ENCODE assay signal across 10 mouse cellular contexts in the genomic region with DNA sequence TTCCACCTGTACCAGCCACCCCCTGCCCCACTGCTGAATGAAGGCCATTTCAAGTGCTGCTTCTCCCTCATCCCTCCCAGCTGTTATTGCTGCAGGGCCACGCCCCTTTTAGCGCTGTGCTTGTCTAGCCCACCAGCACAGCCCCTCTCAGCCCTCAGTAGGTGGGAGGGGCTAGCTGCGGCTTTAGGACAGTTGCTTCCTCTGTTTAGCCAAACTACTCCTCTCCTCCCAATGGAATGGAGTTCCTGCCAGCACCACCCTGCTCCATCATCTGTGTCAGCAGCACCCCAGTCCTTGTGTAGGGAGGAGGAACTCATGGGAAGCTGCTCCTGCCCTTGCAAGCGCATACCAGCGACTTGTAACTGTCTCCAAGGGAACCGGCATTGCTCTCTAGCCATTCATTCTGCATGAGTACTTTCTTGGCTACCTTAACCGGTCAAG. TPM values are rescaled to one million over a fixed set of nuclear protein-coding genes. Genes with fewer than 3 reads are reported as not detected.
A peak's percentile ranks its signal among the peaks of the same experiment; 100 is the strongest.
DNase-seq lines count a peak whose midpoint lies in the region; ATAC-seq and TF ChIP-seq lines count a peak whose summit lies in the region.
"Had no signal": no experiment of that assay in that cellular context is flagged by ENCODE, and none has a peak within 500 bp of the region (broad histone marks: within the 10 kb centered on the region; RNA-seq: fewer than 3 reads in every experiment).

No protein-coding gene starts in this region.

- ATAC-seq in embryonic facial prominence, embryonic 14.5 days (ENCODE audit: low read depth) = peak; percentile 76
- peak; percentile 85 for ATAC-seq in kidney, embryonic 15.5 days (replicated peaks; ENCODE audit: low FRiP score)
- peak; percentile 83 for ATAC-seq in neural tube, embryonic 15.5 days (ENCODE audit: low FRiP score)
- no peak for ATAC-seq in megakaryocyte progenitor cell, adult 5-6 weeks (replicated peaks; ENCODE audit: poor library complexity)

- no peak overlapping the region for H3K4me3 ChIP-seq in layer of hippocampus, adult 2 months
- no peak overlapping the region for H3K4me3 ChIP-seq in embryonic facial prominence, embryonic 14.5 days (ENCODE audit: low read depth, low read length)
- H3K4me3 ChIP-seq in kidney, embryonic 15.5 days (replicated peaks) = peak overlapping the region; percentile 21
- no peak overlapping the region for H3K4me3 ChIP-seq in neural tube, embryonic 15.5 days (replicated peaks)
- H3K4me3 ChIP-seq in left cerebral cortex, adult 2 months = no peak overlapping the region
- H3K4me3 ChIP-seq: myocyte had no signal

- TF ChIP-seq CTCF in layer of hippocampus, adult 2 months (conservative IDR thresholded peaks at IDR 0.05) = no peak
- no peak for TF ChIP-seq CTCF in left cerebral cortex, adult 2 months (IDR thresholded peaks at IDR 0.05)

- peaks cover 5% of the 10 kb centered on the region; the same call in 1 of the 2 replicates for H3K36me3 ChIP-seq in embryonic facial prominence, embryonic 14.5 days (ENCODE audit: control insufficient read depth, insufficient read depth, low read length)
- H3K36me3 ChIP-seq in kidney, embryonic 15.5 days = 0 out of 2 replicates have a peak, but pooled peaks cover 10% of the 10 kb centered on the region
- peaks cover 33% of the 10 kb centered on the region for H3K36me3 ChIP-seq in neural tube, embryonic 15.5 days

- no peaks in the 10 kb centered on the region for H3K27me3 ChIP-seq in embryonic facial prominence, embryonic 14.5 days (replicated peaks; ENCODE audit: control insufficient read depth, insufficient read depth, low read length)
- no peaks in the 10 kb centered on the region for H3K27me3 ChIP-seq in kidney, embryonic 15.5 days
- H3K27me3 ChIP-seq in neural tube, embryonic 15.5 days (replicated peaks) = no peaks in the 10 kb centered on the region

- H3K9ac ChIP-seq in embryonic facial prominence, embryonic 14.5 days (ENCODE audit: low read depth, low read length) = no peak overlapping the region
- 0 out of 2 replicates have a peak overlapping the region, but pooled peaks have one; percentile 0 for H3K9ac ChIP-seq in kidney, embryonic 15.5 days
- no peak overlapping the region for H3K9ac ChIP-seq in neural tube, embryonic 15.5 days (replicated peaks)

- peak overlapping the region; percentile 37 for H3K4me2 ChIP-seq in embryonic facial prominence, embryonic 14.5 days (ENCODE audit: low read depth, low read length)
- H3K4me2 ChIP-seq in kidney, embryonic 15.5 days = peak overlapping the region; percentile 55
- peak overlapping the region; percentile 35 for H3K4me2 ChIP-seq in neural tube, embryonic 15.5 days

- no peaks in the 10 kb centered on the region for H3K9me3 ChIP-seq in embryonic facial prominence, embryonic 14.5 days (ENCODE audit: control insufficient read depth, low read length)
- H3K9me3 ChIP-seq in kidney, embryonic 15.5 days (replicated peaks) = no peaks in the 10 kb centered on the region
- no peaks in the 10 kb centered on the region for H3K9me3 ChIP-seq in neural tube, embryonic 15.5 days (replicated peaks)

- H3K4me1 ChIP-seq in embryonic facial prominence, embryonic 14.5 days (ENCODE audit: control insufficient read depth, insufficient read depth, low read length) = 0 out of 2 replicates have a peak, but pooled peaks cover 3% of the 10 kb centered on the region
- peaks cover 15% of the 10 kb centered on the region for H3K4me1 ChIP-seq in kidney, embryonic 15.5 days
- peaks cover 22% of the 10 kb centered on the region for H3K4me1 ChIP-seq in neural tube, embryonic 15.5 days

- intact Hi-C loops in left cerebral cortex, adult 2 months (cut with DNase I) = loop anchor here (10.0 kb wide), 2 partner anchors 122 to 512 kb away; no protein-coding TSS in a partner anchor

- peak overlapping the region; percentile 48; the same call in 1 of the 2 replicates for H3K27ac ChIP-seq in layer of hippocampus, adult 2 months
- no peak overlapping the region for H3K27ac ChIP-seq in embryonic facial prominence, embryonic 14.5 days (replicated peaks; ENCODE audit: low read depth, low read length)
- H3K27ac ChIP-seq in kidney, embryonic 15.5 days = peak overlapping the region; percentile 37; the same call in 1 of the 2 replicates
- H3K27ac ChIP-seq in neural tube, embryonic 15.5 days (replicated peaks) = peak overlapping the region; percentile 79
- no peak overlapping the region for H3K27ac ChIP-seq in left cerebral cortex, adult 2 months

- WGBS in embryonic facial prominence, embryonic 14.5 days = 14% methylated on average over 7 of the region's 7 CpGs
- WGBS in kidney, embryonic 15.5 days = 4% methylated on average over 7 of the region's 7 CpGs
- 2% methylated on average over 7 of the region's 7 CpGs for WGBS in neural tube, embryonic 15.5 days

- DNase-seq in layer of hippocampus, adult 2 months (ENCODE audit: low spot score in 2 of 2) = no peak
- DNase-seq in layer of hippocampus, adult 11-12 months (ENCODE audit: low spot score) = no peak
- DNase-seq in embryonic facial prominence, embryonic 14.5 days (ENCODE audit: low spot score) = peak; percentile 77
- no peak for DNase-seq in left cerebral cortex, adult 2 months (ENCODE audit: extremely low spot score in 1 of 2, low spot score in 2 of 2)
- DNase-seq in spleen, adult 12 weeks (ENCODE audit: low spot score) = no peak

RNA-seq across cellular contexts. Expression of a gene that starts 5.5 kb away (rescaled TPM):
- total RNA-seq in layer of hippocampus, adult 2 months (2021) = not detected
- 0.20 TPM in 1 of 2 replicates, not detected in the other for polyA plus RNA-seq in embryonic facial prominence, embryonic 14.5 days (2014; fragmentation: Nextera tagmentation; extraction: Ambion mirVana)
- 0.18 and 0.35 TPM in 2 replicates for polyA plus RNA-seq in kidney, embryonic 15.5 days (2015; fragmentation: Nextera tagmentation; extraction: Ambion mirVana)
- 0.10 and 0.13 TPM in 2 replicates for polyA plus RNA-seq in neural tube, embryonic 15.5 days (2015; fragmentation: Nextera tagmentation; extraction: Ambion mirVana)
- total RNA-seq in left cerebral cortex, adult 2 months (2021) = not detected
- total RNA-seq in megakaryocyte progenitor cell, adult 5-6 weeks (2015) = 0.17 TPM in 1 of 2 replicates, not detected in the other
- total RNA-seq in megakaryocyte progenitor cell, adult 5-6 weeks (2017) = not detected in 2 replicates
- total RNA-seq: MEL had no signal
- polyA plus RNA-seq: myocyte had no signal

RNA-seq across cellular contexts. Expression of a gene that starts 18.6 kb away (rescaled TPM):
- total RNA-seq in layer of hippocampus, adult 2 months (2021) = 100 to 1,000 TPM; 652 to 661 TPM
- 13.7 and 16.7 TPM in 2 replicates for polyA plus RNA-seq in embryonic facial prominence, embryonic 14.5 days (2014; fragmentation: Nextera tagmentation; extraction: Ambion mirVana)
- 13.6 and 14.0 TPM in 2 replicates for polyA plus RNA-seq in kidney, embryonic 15.5 days (2015; fragmentation: Nextera tagmentation; extraction: Ambion mirVana)
- polyA plus RNA-seq in neural tube, embryonic 15.5 days (2015; fragmentation: Nextera tagmentation; extraction: Ambion mirVana) = 338 and 367 TPM in 2 replicates
- total RNA-seq in left cerebral cortex, adult 2 months (2021) = 100 to 1,000 TPM; 489 to 520 TPM
- total RNA-seq in megakaryocyte progenitor cell, adult 5-6 weeks (2015) = 0.07 TPM in 1 of 2 replicates, not detected in the other
- 0.08 TPM in 1 of 2 replicates, not detected in the other for total RNA-seq in megakaryocyte progenitor cell, adult 5-6 weeks (2017)
- total RNA-seq: MEL had no signal

RNA-seq across cellular contexts. Expression of a gene that starts 41.1 kb away (rescaled TPM):
- 100 to 1,000 TPM; 105 to 108 TPM for total RNA-seq in layer of hippocampus, adult 2 months (2021)
- polyA plus RNA-seq in embryonic facial prominence, embryonic 14.5 days (2014; fragmentation: Nextera tagmentation; extraction: Ambion mirVana) = 0.25 TPM in 1 of 2 replicates, not detected in the other
- 0.10 TPM in 1 of 2 replicates, not detected in the other for polyA plus RNA-seq in kidney, embryonic 15.5 days (2015; fragmentation: Nextera tagmentation; extraction: Ambion mirVana)
- polyA plus RNA-seq in neural tube, embryonic 15.5 days (2015; fragmentation: Nextera tagmentation; extraction: Ambion mirVana) = 13.0 and 18.4 TPM in 2 replicates
- total RNA-seq in left cerebral cortex, adult 2 months (2021) = 100 to 1,000 TPM in 1 of 2 experiments, 10 to 100 TPM in 1; 96.5 to 102 TPM
- total RNA-seq in megakaryocyte progenitor cell, adult 5-6 weeks (2015) = not detected in 2 replicates
- not detected in 2 replicates for total RNA-seq in megakaryocyte progenitor cell, adult 5-6 weeks (2017)
- total RNA-seq: MEL had no signal
- polyA plus RNA-seq: myocyte had no signal

RNA-seq across cellular contexts. Expression of a gene that starts 45.4 kb away (rescaled TPM):
- total RNA-seq in layer of hippocampus, adult 2 months (2021) = 10 to 100 TPM; 37.6 to 40.9 TPM
- polyA plus RNA-seq in embryonic facial prominence, embryonic 14.5 days (2014; fragmentation: Nextera tagmentation; extraction: Ambion mirVana) = 55.7 and 65.8 TPM in 2 replicates
- polyA plus RNA-seq in kidney, embryonic 15.5 days (2015; fragmentation: Nextera tagmentation; extraction: Ambion mirVana) = 61.1 and 61.7 TPM in 2 replicates
- polyA plus RNA-seq in neural tube, embryonic 15.5 days (2015; fragmentation: Nextera tagmentation; extraction: Ambion mirVana) = 33.4 and 41.8 TPM in 2 replicates
- total RNA-seq in left cerebral cortex, adult 2 months (2021) = 10 to 100 TPM; 33.5 to 35.2 TPM
- total RNA-seq in megakaryocyte progenitor cell, adult 5-6 weeks (2015) = 39.9 and 43.8 TPM in 2 replicates
- 37.1 and 37.3 TPM in 2 replicates for total RNA-seq in megakaryocyte progenitor cell, adult 5-6 weeks (2017)

RNA-seq across cellular contexts. Expression of a gene that starts 45.5 kb away (rescaled TPM):
- under 1 TPM; 0.41 to 0.64 TPM for total RNA-seq in layer of hippocampus, adult 2 months (2021)
- 12.9 and 15.3 TPM in 2 replicates for polyA plus RNA-seq in embryonic facial prominence, embryonic 14.5 days (2014; fragmentation: Nextera tagmentation; extraction: Ambion mirVana)
- polyA plus RNA-seq in kidney, embryonic 15.5 days (2015; fragmentation: Nextera tagmentation; extraction: Ambion mirVana) = 11.0 and 12.0 TPM in 2 replicates
- polyA plus RNA-seq in neural tube, embryonic 15.5 days (2015; fragmentation: Nextera tagmentation; extraction: Ambion mirVana) = 2.4 and 6.6 TPM in 2 replicates
- under 1 TPM; 0.25 to 0.42 TPM for total RNA-seq in left cerebral cortex, adult 2 months (2021)
- 2.0 and 3.5 TPM in 2 replicates for total RNA-seq in megakaryocyte progenitor cell, adult 5-6 weeks (2015)
- total RNA-seq in megakaryocyte progenitor cell, adult 5-6 weeks (2017) = 5.2 and 7.4 TPM in 2 replicates

Comparison
In these comparisons a context has a peak if more than half of its experiments do, and no peak if none do; other contexts are left out.
1. H3K27ac ChIP-seq: peak in layer of hippocampus, adult 2 months (single experiment), kidney, embryonic 15.5 days (single experiment) and neural tube, embryonic 15.5 days (single experiment); none in embryonic facial prominence, embryonic 14.5 days (single experiment) and left cerebral cortex, adult 2 months (single experiment).
2. RNA of a gene that starts 18.6 kb away (total RNA-seq): 652 to 661 TPM in layer of hippocampus, adult 2 months and 489 to 520 TPM in left cerebral cortex, adult 2 months; 0.07 to 0.08 TPM in megakaryocyte progenitor cell, adult 5-6 weeks; every median in the first group is over 100 times any median in the second.
3. RNA of a gene that starts 41.1 kb away (total RNA-seq): 105 to 108 TPM in layer of hippocampus, adult 2 months and 96.5 to 102 TPM in left cerebral cortex, adult 2 months; not detected in megakaryocyte progenitor cell, adult 5-6 weeks; every median in the first group is over 10 times any median in the second.
4. Peak in every context shown above with its lines, with median percentiles within 50 percentile points of each other: H3K4me2 ChIP-seq.